Mouse (Mus musculus) limb, embryonic 14.5 days (tissue): ENCODE results near the gene Bub3. TPM values are rescaled to one million over a fixed set of nuclear protein-coding genes. Genes with fewer than 3 reads are reported as not detected.

Experiments used
- ATAC-seq: fragments of 200-750 bp; cut with Nextera tagmentation; 2 replicates; pipeline ENCODE4 v1.8.0; 2017; ENCODE audit warnings: low read depth, moderate number of reproducible peaks, moderate TSS enrichment; ENCODE audit not compliant: low FRiP score
- DNase-seq: peaks from one replicate; pipeline ENCODE4 v3.0.0-alpha.2; 2015; ENCODE audit warnings: low spot score
- H3K27ac ChIP-seq: fragments of 300-500 bp; sonication (generic); replicated peaks from 2 replicates; pipeline ENCODE4 v1.5.1; 2014; ENCODE audit warnings: low read depth, mild to moderate bottlenecking, low read length, moderate library complexity, mixed read lengths
- H3K27me3 ChIP-seq: fragments of 300-500 bp; sonication (generic); 2 replicates; pipeline ENCODE4 v1.6.1; 2014; ENCODE audit warnings: low read length, mixed read lengths; ENCODE audit not compliant: control insufficient read depth, insufficient read depth
- H3K36me3 ChIP-seq: fragments of 300-500 bp; sonication (generic); 2 replicates; pipeline ENCODE4 v1.6.1; 2014; ENCODE audit warnings: mild to moderate bottlenecking, low read length, moderate library complexity, mixed read lengths; ENCODE audit not compliant: control insufficient read depth, insufficient read depth
- H3K4me1 ChIP-seq: fragments of 300-500 bp; sonication (generic); 2 replicates; pipeline ENCODE4 v1.6.1; 2014; ENCODE audit warnings: antibody characterized with exemption, low read length, mixed read lengths; ENCODE audit not compliant: control insufficient read depth, insufficient read depth
- H3K4me2 ChIP-seq: fragments of 300-500 bp; sonication (generic); replicated peaks from 2 replicates; pipeline ENCODE4 v1.6.1; 2014; ENCODE audit warnings: low read depth, mild to moderate bottlenecking, low read length, moderate library complexity; ENCODE audit not compliant: severe bottlenecking
- H3K4me3 ChIP-seq: fragments of 300-500 bp; sonication (generic); replicated peaks from 2 replicates; pipeline ENCODE4 v1.5.1; 2014; ENCODE audit warnings: low read length
- H3K9ac ChIP-seq: fragments of 300-500 bp; sonication (generic); 2 replicates; pipeline ENCODE4 v1.6.1; 2014; ENCODE audit warnings: mild to moderate bottlenecking, low read depth, low read length, moderate library complexity; ENCODE audit not compliant: severe bottlenecking
- H3K9me3 ChIP-seq: fragments of 300-500 bp; sonication (generic); 2 replicates; pipeline ENCODE4 v1.6.1; 2016; ENCODE audit warnings: low read length; ENCODE audit not compliant: control insufficient read depth
- POLR2A ChIP-seq: fragments of 200-500 bp; IDR thresholded peaks from 2 replicates; pipeline ENCODE4 v1.8.0; 2012; ENCODE audit warnings: inconsistent platforms, mild to moderate bottlenecking, moderate library complexity, borderline replicate concordance; ENCODE audit not compliant: insufficient read depth, insufficient read length; ENCODE audit errors: extremely low read depth
- WGBS: fragments of 180-500 bp; shearing (Covaris S2); extraction: QIAGEN DNeasy Blood & Tissue Kit; methylation state at CpG from one replicate; pipeline ENCODE4 v1.1.7; 2014; 5-methylcytosine and 5-hydroxymethylcytosine counted together
- polyA plus RNA-seq, 2 experiments: library from polyadenylated mRNA; depleted of rRNA in 1 of 2; stranded (reverse) in 1 of 2; unstranded in 1 of 2; fragments of >200 nt; fragmentation: Nextera tagmentation in 1 of 2; extraction: Ambion mirVana in 1 of 2; gene quantifications; 2 replicates each; pipeline versions ENCODE4 v1.2.1 to v1.2.3; 2012 to 2014

Bub3 gene
- polyA plus RNA-seq, 2 experiments = 169 to 189 TPM

DNA sequence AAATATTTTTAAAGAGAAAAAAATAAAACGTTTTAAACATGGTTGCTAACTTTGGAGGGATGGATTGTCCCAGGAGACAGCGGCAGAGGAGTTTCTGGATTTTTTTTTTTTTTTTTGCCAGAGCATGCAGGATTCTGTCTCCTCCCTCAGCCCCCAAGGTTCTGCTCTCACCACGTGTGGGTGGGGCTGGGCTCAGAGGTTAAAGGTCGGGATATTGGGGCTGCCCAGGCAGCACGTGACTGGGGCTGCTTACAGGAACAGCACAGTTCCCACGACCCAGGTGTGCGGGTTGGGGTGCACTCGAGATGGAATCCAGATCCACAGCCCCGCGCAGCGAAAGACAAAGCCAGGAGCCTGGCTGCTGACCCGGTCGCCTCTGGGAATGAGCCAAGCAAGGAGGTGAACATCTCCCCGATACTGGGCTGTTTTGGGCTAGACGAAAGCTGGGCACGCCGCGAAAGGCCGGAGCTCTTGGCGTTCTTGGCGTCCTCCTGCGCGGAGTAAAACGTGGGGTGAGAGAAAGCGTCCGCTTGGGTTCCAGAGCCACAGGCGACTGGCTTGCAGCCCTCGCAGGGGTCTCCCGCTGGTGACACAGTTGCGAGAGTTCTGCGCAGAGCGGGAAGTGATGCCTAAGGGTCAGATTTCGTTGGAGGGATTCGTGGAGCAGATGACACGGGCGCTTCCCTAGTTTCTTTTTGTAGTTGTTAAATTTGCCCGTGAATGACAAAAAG is 3.3 kb upstream of the Bub3 start:
- peaks cover 71% of the 10 kb centered on the region for H3K27me3 ChIP-seq
- DNase-seq = no peak
- no peak overlapping the region for H3K9ac ChIP-seq
- H3K36me3 ChIP-seq = no peaks in the 10 kb centered on the region
- ATAC-seq = no peak
- 1% methylated on average over 37 of the region's 37 CpGs for WGBS
- TF ChIP-seq POLR2A = no peak
- peak overlapping the region; percentile 4; the same call in 1 of the 2 replicates for H3K4me3 ChIP-seq
- H3K4me1 ChIP-seq = peaks cover 19% of the 10 kb centered on the region
- no peak overlapping the region for H3K27ac ChIP-seq
- no peaks in the 10 kb centered on the region for H3K9me3 ChIP-seq
- H3K4me2 ChIP-seq = no peak overlapping the region; the same call in 1 of the 2 replicates

DNA sequence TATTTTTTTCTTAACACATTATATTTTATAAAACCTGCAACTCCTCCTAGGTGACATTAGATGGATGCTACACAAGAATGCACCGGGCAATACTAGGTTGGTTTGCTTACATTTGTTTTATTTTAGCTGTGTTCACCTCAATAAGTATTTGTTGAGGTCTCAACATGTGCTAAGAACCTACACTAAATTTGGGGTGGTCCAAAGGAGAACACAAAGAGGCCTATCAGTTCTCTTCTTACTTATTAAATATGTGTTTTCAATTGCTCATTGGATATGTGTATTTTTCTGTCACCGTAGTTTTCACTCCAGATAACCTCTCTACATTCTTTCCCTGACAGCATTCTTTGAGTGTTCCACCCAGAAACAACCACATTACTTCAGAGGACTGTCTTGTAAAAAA is 2.3 kb upstream of the Bub3 start:
- no peak for DNase-seq
- Histone ChIP-seq H3K4me2 (no peak overlapping the region), H3K27me3 (peaks cover 60% of the 10 kb centered on the region), H3K9ac (no peak overlapping the region), H3K9me3 (no peaks in the 10 kb centered on the region), H3K4me1 (peaks cover 21% of the 10 kb centered on the region), H3K36me3 (peaks cover 10% of the 10 kb centered on the region), H3K27ac (no peak overlapping the region), H3K4me3 (no peak overlapping the region)
- no peak for TF ChIP-seq POLR2A
- ATAC-seq = no peak
- 41% methylated on average over 2 of the region's 2 CpGs for WGBS

DNA sequence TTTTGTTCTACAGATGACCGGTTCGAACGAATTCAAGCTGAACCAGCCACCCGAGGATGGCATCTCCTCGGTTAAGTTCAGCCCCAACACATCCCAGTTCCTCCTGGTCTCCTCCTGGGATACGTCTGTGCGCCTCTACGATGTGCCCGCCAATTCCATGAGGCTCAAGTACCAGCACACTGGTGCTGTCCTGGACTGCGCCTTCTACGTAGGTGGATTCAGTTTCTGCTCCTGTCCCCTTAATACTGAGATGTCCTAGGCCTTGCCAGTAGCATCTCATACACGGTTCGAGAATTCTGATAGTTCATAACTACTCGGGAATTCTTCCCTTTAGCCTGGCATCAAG is 648 bp downstream of the Bub3 start:
- ATAC-seq (peak; percentile 38), DNase-seq (no peak)
- under 1% methylated on average over 14 of the region's 14 CpGs for WGBS
- H3K27ac ChIP-seq = peak overlapping the region; percentile 86
- peaks cover 11% of the 10 kb centered on the region for H3K4me1 ChIP-seq
- no peak for TF ChIP-seq POLR2A
- peak overlapping the region; percentile 86 for H3K9ac ChIP-seq
- peak overlapping the region; percentile 83 for H3K4me3 ChIP-seq
- peaks cover 37% of the 10 kb centered on the region for H3K36me3 ChIP-seq
- peak overlapping the region; percentile 59 for H3K4me2 ChIP-seq
- H3K27me3 ChIP-seq = peaks cover 31% of the 10 kb centered on the region
- H3K9me3 ChIP-seq = no peaks in the 10 kb centered on the region

- Histone ChIP-seq H3K9me3 (no peaks in the 10 kb centered on the region), H3K4me2 (no peak overlapping the region), H3K9ac (no peak overlapping the region), H3K27ac (no peak overlapping the region), H3K4me1 (no peaks in the 10 kb centered on the region), H3K4me3 (no peak overlapping the region), H3K36me3 (peaks cover 34% of the 10 kb centered on the region), H3K27me3 (no peaks in the 10 kb centered on the region)
- no peak for DNase-seq
- no peak for ATAC-seq
- TF ChIP-seq POLR2A = no peak
- WGBS = 82% methylated on average over 6 of the region's 6 CpGs
Measured at GRCm38 (mm10) chr7:131575246-131575645, 15.2 kb downstream of the Bub3 start.

GRCm38 (mm10) chr7:131582178-131582577 is 22.2 kb downstream of the Bub3 start:
- Histone ChIP-seq H3K4me2 (no peak overlapping the region), H3K36me3 (no peaks in the 10 kb centered on the region), H3K4me3 (no peak overlapping the region), H3K9me3 (no peaks in the 10 kb centered on the region), H3K27ac (no peak overlapping the region), H3K27me3 (no peaks in the 10 kb centered on the region), H3K4me1 (no peaks in the 10 kb centered on the region), H3K9ac (no peak overlapping the region)
- DNase-seq (no peak), ATAC-seq (no peak)
- WGBS = 60% methylated on average over 9 of the region's 9 CpGs
- no peak for TF ChIP-seq POLR2A
